Mouse (Mus musculus) thymus, adult 2 months (tissue): ENCODE data around the gene Fat4. TPM values are rescaled to one million over a fixed set of nuclear protein-coding genes. Genes with fewer than 3 reads are reported as not detected.

ENCODE experiments used
- DNase-seq: peaks from one replicate; pipeline ENCODE4 v3.0.0; 2021
- H3K27ac ChIP-seq: fragments of 200-500 bp; 2 replicates; pipeline ENCODE4 v1.5.1; 2012; ENCODE audit warnings: low read length, control low read depth; ENCODE audit not compliant: control insufficient read depth, insufficient read depth
- H3K27me3 ChIP-seq: fragments of 200-500 bp; 2 replicates; pipeline ENCODE4 v1.6.1; 2012; ENCODE audit warnings: mild to moderate bottlenecking, low read length, moderate library complexity, mixed read lengths; ENCODE audit not compliant: control insufficient read depth, insufficient read depth
- H3K36me3 ChIP-seq: fragments of 200-500 bp; 2 replicates; pipeline ENCODE4 v1.6.1; 2012; ENCODE audit warnings: mild to moderate bottlenecking, low read length, moderate library complexity; ENCODE audit not compliant: control insufficient read depth, insufficient read depth
- H3K4me1 ChIP-seq: fragments of 200-500 bp; replicated peaks from 2 replicates; pipeline ENCODE4 v1.6.1; 2012; ENCODE audit warnings: low read length; ENCODE audit not compliant: control insufficient read depth, insufficient read depth
- H3K4me3 ChIP-seq: fragments of 200-500 bp; 2 replicates; pipeline ENCODE4 v1.5.1; 2012; ENCODE audit warnings: mild to moderate bottlenecking, low read length, control low read depth, moderate library complexity; ENCODE audit not compliant: control insufficient read depth, insufficient read depth
- CTCF ChIP-seq: fragments of 200-500 bp; IDR thresholded peaks from 2 replicates; pipeline ENCODE4 v1.5.1; 2012; ENCODE audit warnings: mild to moderate bottlenecking, control low read depth, low read length, moderate library complexity, borderline replicate concordance; ENCODE audit not compliant: control insufficient read depth, poor library complexity, insufficient read depth; ENCODE audit errors: extremely low read depth
- POLR2A ChIP-seq: fragments of 200-500 bp; IDR thresholded peaks from 2 replicates; pipeline ENCODE4 v1.6.1; 2012; ENCODE audit warnings: mild to moderate bottlenecking, low read length, control low read depth, moderate library complexity; ENCODE audit not compliant: control insufficient read depth, poor library complexity, insufficient read depth; ENCODE audit errors: extremely low read depth
- WGBS: fragments of 180-500 bp; shearing (Covaris S2); methylation state at CpG from one replicate; pipeline ENCODE4 v1.1.7; 2018; 5-methylcytosine and 5-hydroxymethylcytosine counted together
- polyA plus RNA-seq: library from polyadenylated mRNA; depleted of rRNA; stranded (reverse); fragments of >200 nt; gene quantifications from 2 replicates; pipeline ENCODE4 v1.2.3, GENCODE M21; 2012

The Fat4 gene
- polyA plus RNA-seq, 1 experiment, result 1.1 TPM

GRCm38 (mm10) chr3:38937159-38937558, 50.4 kb downstream of the Fat4 start:
- no peak for DNase-seq
- Histone ChIP-seq H3K36me3 (no peaks in the 10 kb centered on the region), H3K27ac (no peak overlapping the region), H3K27me3 (no peaks in the 10 kb centered on the region), H3K4me1 (no peaks in the 10 kb centered on the region), H3K4me3 (no peak overlapping the region)
- 73% methylated on average over 8 of the region's 8 CpGs for WGBS
- no peak for TF ChIP-seq CTCF
- TF ChIP-seq POLR2A, result no peak

GRCm38 (mm10) chr3:38938136-38938535, 51.4 kb downstream of the Fat4 start:
- TF ChIP-seq POLR2A, result no peak
- TF ChIP-seq CTCF, result no peak
- Histone ChIP-seq H3K4me3 (no peak overlapping the region), H3K27me3 (no peaks in the 10 kb centered on the region), H3K27ac (no peak overlapping the region), H3K36me3 (no peaks in the 10 kb centered on the region), H3K4me1 (no peaks in the 10 kb centered on the region)
- 86% methylated on average over 5 of the region's 5 CpGs for WGBS
- no peak for DNase-seq

- TF ChIP-seq POLR2A, result no peak
- TF ChIP-seq CTCF, result no peak
- no peaks in the 10 kb centered on the region for H3K27me3 ChIP-seq
- H3K4me3 ChIP-seq, result no peak overlapping the region
- H3K27ac ChIP-seq, result no peak overlapping the region
- no peaks in the 10 kb centered on the region for H3K4me1 ChIP-seq
- no peak for DNase-seq
- 69% methylated on average over 3 of the region's 3 CpGs for WGBS
- no peaks in the 10 kb centered on the region for H3K36me3 ChIP-seq
Measured at GRCm38 (mm10) chr3:38939573-38939972, 52.8 kb downstream of the Fat4 start.

GRCm38 (mm10) chr3:38940327-38940726, 53.6 kb downstream of the Fat4 start:
- Histone ChIP-seq H3K27ac (no peak overlapping the region), H3K36me3 (no peaks in the 10 kb centered on the region), H3K27me3 (no peaks in the 10 kb centered on the region), H3K4me3 (no peak overlapping the region), H3K4me1 (no peaks in the 10 kb centered on the region)
- TF ChIP-seq POLR2A, result no peak
- no peak for TF ChIP-seq CTCF
- 89% methylated on average over 1 of the region's 1 CpGs for WGBS
- DNase-seq, result no peak

GRCm38 (mm10) chr3:38945157-38945556, 58.4 kb downstream of the Fat4 start:
- H3K36me3 ChIP-seq, result no peaks in the 10 kb centered on the region
- no peak for DNase-seq
- no peak for TF ChIP-seq CTCF
- TF ChIP-seq POLR2A, result no peak
- H3K27me3 ChIP-seq, result no peaks in the 10 kb centered on the region
- 71% methylated on average over 1 of the region's 1 CpGs for WGBS
- no peaks in the 10 kb centered on the region for H3K4me1 ChIP-seq
- no peak overlapping the region for H3K4me3 ChIP-seq
- no peak overlapping the region for H3K27ac ChIP-seq

- Histone ChIP-seq H3K27ac (no peak overlapping the region), H3K36me3 (no peaks in the 10 kb centered on the region), H3K4me1 (no peaks in the 10 kb centered on the region), H3K4me3 (no peak overlapping the region), H3K27me3 (no peaks in the 10 kb centered on the region)
- 60% methylated on average over 7 of the region's 7 CpGs for WGBS
- TF ChIP-seq POLR2A (no peak), CTCF (no peak)
- DNase-seq, result no peak
Measured at GRCm38 (mm10) chr3:38947706-38948105, 61.0 kb downstream of the Fat4 start.

- Histone ChIP-seq H3K4me1 (no peaks in the 10 kb centered on the region), H3K36me3 (no peaks in the 10 kb centered on the region), H3K27ac (no peak overlapping the region), H3K4me3 (no peak overlapping the region), H3K27me3 (no peaks in the 10 kb centered on the region)
- DNase-seq, result no peak
- WGBS, result 68% methylated on average over 3 of the region's 3 CpGs
- no peak for TF ChIP-seq POLR2A
- no peak for TF ChIP-seq CTCF
Measured at GRCm38 (mm10) chr3:38952602-38953001, 65.9 kb downstream of the Fat4 start.
